Mouse (Mus musculus) heart, adult 9 months (tissue): ENCODE results near the gene Cryge.
A peak's percentile ranks its signal among the peaks of the same experiment; 100 is the strongest.

Source experiments
- DNase-seq, 2 experiments: peaks; one replicate each; pipeline ENCODE4 v3.0.0; 2022; ENCODE audit warnings: low spot score in 2 of 2

Cryge gene

DNA sequence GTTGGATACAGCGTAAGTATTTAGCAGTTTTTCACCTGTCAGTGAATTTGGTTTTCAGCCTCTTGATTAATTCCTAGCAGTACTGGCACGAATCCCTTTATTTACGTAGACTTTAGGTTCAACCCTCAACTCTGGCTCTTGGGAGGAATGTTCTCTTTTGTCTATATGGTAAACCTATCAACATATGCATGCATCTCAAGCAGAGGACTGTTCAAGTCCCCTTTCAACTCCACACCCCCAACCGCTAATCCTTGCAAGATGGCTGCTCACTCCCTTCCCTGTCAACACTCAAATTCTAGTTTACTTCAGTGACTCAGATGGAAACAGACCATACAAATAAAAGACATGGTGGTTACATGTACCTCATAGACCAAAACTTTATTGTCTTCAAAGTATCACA is 38.2 kb downstream of the Cryge start:
- DNase-seq = no peak

DNA sequence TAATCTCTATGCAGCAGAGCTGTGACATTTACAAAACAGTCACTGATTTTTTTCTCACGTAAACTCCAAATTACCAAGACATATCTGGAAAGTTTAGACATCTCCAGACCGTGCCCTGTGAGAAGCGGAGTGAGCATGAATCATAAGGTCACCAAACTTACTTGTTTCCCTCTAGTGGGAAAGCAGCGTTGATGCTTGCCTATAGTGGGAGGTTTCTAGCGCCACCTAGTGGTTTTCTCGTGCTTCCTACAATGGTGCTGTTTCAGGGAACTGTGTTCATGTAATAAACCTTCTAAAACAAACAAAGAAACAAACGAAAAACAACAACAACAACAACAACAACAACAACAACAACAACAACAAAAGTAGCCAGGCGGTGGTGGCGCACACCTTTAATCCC is 40.8 kb downstream of the Cryge start:
- DNase-seq = peak; percentile 34 to 50

DNA sequence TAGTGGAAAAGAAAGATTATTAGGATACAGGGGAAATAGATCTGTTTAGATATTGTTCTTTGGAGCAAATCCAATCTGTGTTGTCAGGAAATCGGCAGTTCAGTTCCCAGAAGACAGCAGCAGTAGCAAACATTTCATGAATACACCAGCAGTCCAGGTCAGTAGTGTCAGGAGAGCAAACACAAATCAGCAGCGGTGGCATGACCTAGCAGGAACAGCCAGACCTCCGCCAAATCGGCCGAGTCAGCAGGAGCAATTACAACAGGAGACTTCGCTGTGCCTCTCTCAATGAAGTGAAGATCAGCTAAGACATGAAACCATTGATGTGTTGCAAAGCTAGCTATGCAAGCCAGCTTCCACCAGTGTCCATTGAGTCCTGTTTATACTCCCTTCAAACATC is 45.4 kb downstream of the Cryge start:
- no peak for DNase-seq

DNA sequence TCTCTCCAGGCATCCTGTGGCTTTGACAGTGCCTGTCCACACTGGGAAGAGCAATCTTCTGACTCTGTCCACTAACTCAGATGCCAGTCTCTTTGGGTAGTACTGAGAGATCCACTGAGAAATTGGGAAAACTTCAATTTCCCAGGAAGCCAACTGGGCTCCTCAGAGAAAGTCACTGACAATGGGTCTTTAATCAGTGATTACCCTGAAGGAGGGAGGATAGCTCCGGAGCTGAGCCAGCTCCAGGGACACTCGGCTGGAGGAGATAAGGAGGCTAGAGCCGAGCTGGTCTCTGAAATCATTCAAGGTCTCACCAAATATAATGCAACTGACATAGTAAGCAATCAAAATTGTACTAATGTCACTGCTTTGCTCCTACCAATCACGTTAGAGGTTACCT is 46.4 kb downstream of the Cryge start:
- DNase-seq = no peak
